Mouse (Mus musculus) urinary bladder, postnatal 10 days (tissue): ENCODE results near the gene Vdr.

Experiments used
- DNase-seq: peaks from one replicate; pipeline ENCODE4 v3.0.0; 2022; ENCODE audit warnings: low spot score

Vdr gene

GRCm38 (mm10) chr15:97847285-97847684 is 63.1 kb downstream of the Vdr start:
- no peak for DNase-seq

GRCm38 (mm10) chr15:97846121-97846882 is 64.1 kb downstream of the Vdr start:
- no peak for DNase-seq

- DNase-seq: no peak
Observed at GRCm38 (mm10) chr15:97844037-97845034, 66.1 kb downstream of the Vdr start, which contains the start of gene Hdac7. TSS of gene Hdac7 (minus strand) at chr15:97844502.

GRCm38 (mm10) chr15:97843247-97843651 is 67.2 kb downstream of the Vdr start:
- DNase-seq: no peak

GRCm38 (mm10) chr15:97842058-97842457 is 68.4 kb downstream of the Vdr start:
- DNase-seq: no peak

GRCm38 (mm10) chr15:97841383-97841782 is 69.0 kb downstream of the Vdr start:
- DNase-seq: no peak

GRCm38 (mm10) chr15:97840781-97841180 is 69.6 kb downstream of the Vdr start:
- no peak for DNase-seq

GRCm38 (mm10) chr15:97839991-97840455 is 70.4 kb downstream of the Vdr start:
- DNase-seq: no peak

GRCm38 (mm10) chr15:97839473-97839872 is 71.0 kb downstream of the Vdr start:
- no peak for DNase-seq

- no peak for DNase-seq
Observed at GRCm38 (mm10) chr15:97839012-97839411, 71.4 kb downstream of the Vdr start.

GRCm38 (mm10) chr15:97838395-97838794 is 72.0 kb downstream of the Vdr start:
- DNase-seq: no peak

GRCm38 (mm10) chr15:97837491-97838061 is 72.9 kb downstream of the Vdr start:
- no peak for DNase-seq

GRCm38 (mm10) chr15:97836894-97837247 is 73.6 kb downstream of the Vdr start:
- DNase-seq: no peak

GRCm38 (mm10) chr15:97836153-97836893 is 74.1 kb downstream of the Vdr start:
- DNase-seq: no peak

GRCm38 (mm10) chr15:97832764-97833479 is 77.5 kb downstream of the Vdr start:
- no peak for DNase-seq

GRCm38 (mm10) chr15:97831987-97832640 is 78.3 kb downstream of the Vdr start:
- no peak for DNase-seq

- no peak for DNase-seq
Observed at GRCm38 (mm10) chr15:97831242-97831986, 79.0 kb downstream of the Vdr start.

GRCm38 (mm10) chr15:97830788-97831241 is 79.6 kb downstream of the Vdr start:
- DNase-seq: no peak

GRCm38 (mm10) chr15:97830253-97830787 is 80.1 kb downstream of the Vdr start:
- DNase-seq: no peak
